Mouse (Mus musculus) mouse trophoblast stem cell (cell line): Measurements from ENCODE around the gene Zbtb20.

ENCODE experiments used
- in situ Hi-C, 2 experiments: fragments of 300-500 bp; cut with MseI, MboI; formaldehyde crosslinking; loops; 2 replicates in 1 of 2; 3 replicates in 1 of 2; pipeline ENCODE4 v1.15.1; 2025

Zbtb20 gene

GRCm38 (mm10) chr16:43646943-43647342, 771.3 kb downstream of the Zbtb20 start:
- in situ Hi-C loops, result no loop called here

- in situ Hi-C loops, result no loop called here
Measured at GRCm38 (mm10) chr16:43647641-43648040, 772.0 kb downstream of the Zbtb20 start.

GRCm38 (mm10) chr16:43650355-43651080, 774.8 kb downstream of the Zbtb20 start:
- in situ Hi-C loops, result no loop called here

GRCm38 (mm10) chr16:43653288-43653687, 777.6 kb downstream of the Zbtb20 start:
- in situ Hi-C loops, result no loop called here

- in situ Hi-C loops, result no loop called here
Measured at GRCm38 (mm10) chr16:43654269-43654668, 778.6 kb downstream of the Zbtb20 start.

- in situ Hi-C loops, result no loop called here
Measured at GRCm38 (mm10) chr16:43655183-43655787, 779.6 kb downstream of the Zbtb20 start.

- in situ Hi-C loops, result no loop called here
Measured at GRCm38 (mm10) chr16:43661576-43661975, 785.9 kb downstream of the Zbtb20 start.

GRCm38 (mm10) chr16:43662124-43663004, 786.7 kb downstream of the Zbtb20 start:
- in situ Hi-C loops, result no loop called here

- in situ Hi-C loops, result no loop called here
Measured at GRCm38 (mm10) chr16:43663978-43664579, 788.4 kb downstream of the Zbtb20 start, which contains the start of gene Tigit. Gene Tigit, minus strand, starts transcription at chr16:43664146.

GRCm38 (mm10) chr16:43664861-43665260, 789.2 kb downstream of the Zbtb20 start:
- in situ Hi-C loops, result no loop called here

GRCm38 (mm10) chr16:43668294-43668693, 792.6 kb downstream of the Zbtb20 start:
- in situ Hi-C loops, result no loop called here

GRCm38 (mm10) chr16:43671972-43672371, 796.3 kb downstream of the Zbtb20 start:
- in situ Hi-C loops, result no loop called here

GRCm38 (mm10) chr16:43672697-43673096, 797.0 kb downstream of the Zbtb20 start:
- in situ Hi-C loops, result no loop called here

- in situ Hi-C loops, result no loop called here
Measured at GRCm38 (mm10) chr16:43674400-43674799, 798.7 kb downstream of the Zbtb20 start.

- in situ Hi-C loops, result no loop called here
Measured at GRCm38 (mm10) chr16:43687968-43688367, 812.3 kb downstream of the Zbtb20 start.

GRCm38 (mm10) chr16:43690211-43690690, 814.6 kb downstream of the Zbtb20 start:
- in situ Hi-C loops, result no loop called here

- in situ Hi-C loops, result no loop called here
Measured at GRCm38 (mm10) chr16:43690912-43691311, 815.2 kb downstream of the Zbtb20 start.

GRCm38 (mm10) chr16:43691741-43692140, 816.1 kb downstream of the Zbtb20 start:
- in situ Hi-C loops, result no loop called here
